Mouse (Mus musculus) heart, postnatal 0 days (tissue): Measurements from ENCODE around the gene Ccdc58. TPM values are rescaled to one million over a fixed set of nuclear protein-coding genes. Genes with fewer than 3 reads are reported as not detected.
A peak's percentile ranks its signal among the peaks of the same experiment; 100 is the strongest.
"Not testable (repeated sequence)": the region's sequence is repeated elsewhere in the genome, so short reads cannot be mapped to it uniquely, and the experiment has no call there.

ENCODE experiments used
- ATAC-seq: fragments of 200-750 bp; cut with Nextera tagmentation; 2 replicates; pipeline ENCODE4 v1.8.0; 2017; ENCODE audit warnings: low read depth, moderate number of reproducible peaks, moderate library complexity; ENCODE audit not compliant: insufficient read depth
- DNase-seq: peaks from one replicate; pipeline ENCODE4 v3.0.0-alpha.2; 2016; ENCODE audit warnings: low spot score
- H3K27ac ChIP-seq: fragments of 300-500 bp; sonication (generic); 2 replicates; pipeline ENCODE4 v1.5.1; 2014; ENCODE audit warnings: low read depth, mild to moderate bottlenecking
- H3K27me3 ChIP-seq: fragments of 300-500 bp; sonication (generic); 2 replicates; pipeline ENCODE4 v1.6.1; 2014; ENCODE audit warnings: low read length, mixed read lengths; ENCODE audit not compliant: control insufficient read depth, insufficient read depth
- H3K36me3 ChIP-seq: fragments of 300-500 bp; sonication (generic); replicated peaks from 2 replicates; pipeline ENCODE4 v1.6.1; 2014; ENCODE audit warnings: low read length, mixed read lengths; ENCODE audit not compliant: control insufficient read depth, insufficient read depth
- H3K4me1 ChIP-seq: fragments of 300-500 bp; sonication (generic); 2 replicates; pipeline ENCODE4 v1.6.1; 2014; ENCODE audit warnings: antibody characterized with exemption; ENCODE audit not compliant: control insufficient read depth, insufficient read depth
- H3K4me2 ChIP-seq: fragments of 300-500 bp; sonication (generic); 2 replicates; pipeline ENCODE4 v1.6.1; 2014; ENCODE audit warnings: low read depth, mild to moderate bottlenecking, low read length, moderate library complexity
- H3K4me3 ChIP-seq: fragments of 300-500 bp; sonication (generic); 2 replicates; pipeline ENCODE4 v1.5.1; 2014; ENCODE audit warnings: low read depth, low read length
- H3K9ac ChIP-seq: fragments of 300-500 bp; sonication (generic); replicated peaks from 2 replicates; pipeline ENCODE4 v1.6.1; 2014; ENCODE audit warnings: low read depth, low read length, mixed read lengths
- H3K9me3 ChIP-seq: fragments of 300-500 bp; sonication (generic); replicated peaks from 2 replicates; pipeline ENCODE4 v1.6.1; 2016; ENCODE audit warnings: low read length; ENCODE audit not compliant: control insufficient read depth
- CTCF ChIP-seq: IDR thresholded peaks from 2 replicates; pipeline ENCODE4 v1.5.1; 2016; ENCODE audit warnings: antibody characterized with exemption, control low read depth, low read depth
- EP300 ChIP-seq: IDR thresholded peaks from 2 replicates; pipeline ENCODE4 v1.6.1; 2016; ENCODE audit warnings: antibody characterized with exemption, low read depth
- WGBS: fragments of 180-500 bp; shearing (Covaris S2); extraction: QIAGEN DNeasy Blood & Tissue Kit; methylation state at CpG from one replicate; pipeline ENCODE4 v1.1.7; 2014; 5-methylcytosine and 5-hydroxymethylcytosine counted together
- polyA plus RNA-seq: library from polyadenylated mRNA; unstranded; fragments of >200 nt; fragmentation: Nextera tagmentation; extraction: Ambion mirVana; gene quantifications from 2 replicates; pipeline ENCODE4 v1.2.1, GENCODE M21; 2015
- total RNA-seq: library from RNA; depleted of rRNA; stranded (reverse); fragments of >200 nt; gene quantifications from 2 replicates; pipeline ENCODE4 v1.2.3, GENCODE M21; 2014; ENCODE audit warnings: low replicate concordance

Ccdc58 gene
- total and polyA plus RNA-seq, 2 experiments from 2014 or later: 20.9 to 79.2 TPM

DNA sequence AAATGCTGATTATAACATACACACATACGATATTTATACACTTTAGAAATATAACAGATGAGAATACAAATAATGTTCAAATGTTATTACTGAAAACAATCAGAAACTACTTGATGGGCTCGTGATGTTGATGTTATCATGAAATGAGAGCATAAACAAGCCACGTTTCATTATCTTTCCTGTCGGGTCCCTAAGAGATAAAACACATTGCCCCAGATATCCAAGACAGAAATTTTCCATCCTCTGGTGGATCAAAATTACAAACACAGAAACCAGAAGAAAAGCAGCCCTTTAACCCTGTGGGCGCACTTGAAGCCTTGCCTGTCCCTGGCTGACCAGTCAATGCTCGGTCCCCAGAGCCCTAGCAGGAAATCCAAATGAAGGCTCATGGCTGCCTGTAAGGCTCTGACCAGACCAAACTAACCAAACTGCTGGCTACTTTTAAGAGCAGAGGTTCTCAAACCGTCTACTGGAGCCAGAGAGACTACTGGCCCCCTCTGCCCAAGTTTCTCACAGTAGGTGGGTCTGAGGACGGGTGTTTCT lies 13.5 kb upstream of the Ccdc58 start:
- Histone ChIP-seq H3K27me3 (no peaks in the 10 kb centered on the region), H3K27ac (peak overlapping the region; percentile 61), H3K4me1 (peaks cover 43% of the 10 kb centered on the region), H3K36me3 (peaks cover 10% of the 10 kb centered on the region; the same call in 1 of the 2 replicates), H3K4me3 (no peak overlapping the region), H3K4me2 (no peak overlapping the region), H3K9me3 (no peaks in the 10 kb centered on the region), H3K9ac (no peak overlapping the region)
- no peak for ATAC-seq
- no peak for DNase-seq
- no peak for TF ChIP-seq EP300
- no peak for TF ChIP-seq CTCF
- 45% methylated on average over 8 of the region's 8 CpGs for WGBS

DNA sequence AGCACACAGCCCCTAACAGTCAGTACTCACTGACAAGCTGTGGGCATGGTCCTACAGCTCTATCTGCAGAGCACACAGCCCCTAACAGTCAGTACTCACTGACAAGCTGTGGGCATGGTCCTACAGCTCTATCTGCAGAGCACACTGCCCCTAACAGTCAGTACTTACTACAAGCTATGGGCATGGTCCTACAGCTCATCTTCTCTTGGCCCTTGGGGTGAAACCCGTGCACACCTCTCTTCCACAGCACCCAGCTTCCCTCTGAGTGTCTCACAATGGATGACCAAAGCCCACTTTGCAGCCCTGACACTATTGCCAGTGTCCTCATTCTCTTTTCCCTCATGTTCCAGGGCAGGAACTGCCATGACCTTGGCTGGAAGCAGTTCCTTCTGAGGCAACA lies 9.0 kb upstream of the Ccdc58 start:
- H3K9ac ChIP-seq: not testable (repeated sequence)
- Histone ChIP-seq H3K4me1 (peaks cover 48% of the 10 kb centered on the region), H3K27ac (peak overlapping the region; percentile 70; the same call in 1 of the 2 replicates)

DNA sequence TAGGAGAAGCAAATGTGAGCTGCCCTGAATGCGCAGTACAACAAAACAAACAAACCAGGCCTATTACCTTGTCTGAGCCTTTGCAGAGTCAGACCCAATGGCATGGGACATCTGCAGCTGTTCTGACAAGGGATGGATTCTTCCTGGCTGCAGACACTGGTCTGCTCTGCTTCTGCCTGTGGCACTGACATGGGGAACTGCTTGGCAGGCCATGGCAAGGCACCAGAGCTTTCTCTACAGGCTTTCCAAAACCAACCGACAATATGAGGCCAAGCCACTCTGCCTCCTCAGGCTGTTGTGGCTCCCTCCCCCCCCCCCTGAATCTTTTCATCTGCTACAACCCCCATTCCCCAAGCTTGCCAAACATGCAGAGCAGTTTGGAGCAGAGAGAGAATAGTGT lies 8.2 kb upstream of the Ccdc58 start:
- DNase-seq: no peak
- H3K9ac ChIP-seq: 0 out of 2 replicates have a peak overlapping the region, but pooled peaks have one; percentile 24
- peak overlapping the region; percentile 70 for H3K27ac ChIP-seq
- WGBS: 58% methylated on average over 2 of the region's 2 CpGs
- no peak overlapping the region for H3K4me2 ChIP-seq
- H3K9me3 ChIP-seq: no peaks in the 10 kb centered on the region
- H3K4me3 ChIP-seq: no peak overlapping the region
- TF ChIP-seq EP300: no peak
- TF ChIP-seq CTCF: no peak
- H3K36me3 ChIP-seq: 0 out of 2 replicates have a peak, but pooled peaks cover 10% of the 10 kb centered on the region
- no peaks in the 10 kb centered on the region for H3K27me3 ChIP-seq
- H3K4me1 ChIP-seq: peaks cover 52% of the 10 kb centered on the region
- ATAC-seq: no peak

More for the DNA sequence above, 9.0 kb upstream of the Ccdc58 start:
- H3K4me2 ChIP-seq, H3K27me3 ChIP-seq, ATAC-seq, H3K9me3 ChIP-seq, DNase-seq, H3K4me3 ChIP-seq: not testable (repeated sequence)
- 82% methylated on average over 1 of the region's 1 CpGs for WGBS
- 0 out of 2 replicates have a peak, but pooled peaks cover 10% of the 10 kb centered on the region for H3K36me3 ChIP-seq

DNA sequence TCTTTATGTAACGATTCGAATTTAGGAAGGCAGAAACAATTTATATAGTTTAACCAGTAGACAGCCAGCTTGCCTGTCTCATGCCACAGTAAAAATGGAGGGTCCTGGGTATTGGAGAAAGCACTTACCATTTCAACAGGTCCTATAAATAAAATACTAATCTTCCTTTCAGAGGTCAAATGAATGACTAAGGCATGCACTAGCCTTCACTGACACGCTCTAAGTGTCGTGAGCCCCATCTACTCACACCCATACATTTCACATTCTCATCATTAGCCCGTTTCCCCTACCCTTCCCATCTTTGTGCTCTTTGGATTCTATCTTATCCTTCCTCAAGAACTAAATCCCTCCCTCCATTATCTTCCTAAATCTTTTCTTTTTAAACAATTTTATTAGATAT lies 6.6 kb upstream of the Ccdc58 start:
- no peaks in the 10 kb centered on the region for H3K9me3 ChIP-seq
- no peak overlapping the region for H3K9ac ChIP-seq
- H3K27ac ChIP-seq: peak overlapping the region; percentile 70
- H3K4me1 ChIP-seq: peaks cover 46% of the 10 kb centered on the region
- DNase-seq (peak; percentile 78), ATAC-seq (peak; percentile 66)
- H3K36me3 ChIP-seq: peaks cover 10% of the 10 kb centered on the region; the same call in 1 of the 2 replicates
- no peaks in the 10 kb centered on the region for H3K27me3 ChIP-seq
- H3K4me3 ChIP-seq: no peak overlapping the region
- no peak overlapping the region for H3K4me2 ChIP-seq
- TF ChIP-seq CTCF: no peak
- no peak for TF ChIP-seq EP300
- WGBS: 29% methylated on average over 5 of the region's 5 CpGs

DNA sequence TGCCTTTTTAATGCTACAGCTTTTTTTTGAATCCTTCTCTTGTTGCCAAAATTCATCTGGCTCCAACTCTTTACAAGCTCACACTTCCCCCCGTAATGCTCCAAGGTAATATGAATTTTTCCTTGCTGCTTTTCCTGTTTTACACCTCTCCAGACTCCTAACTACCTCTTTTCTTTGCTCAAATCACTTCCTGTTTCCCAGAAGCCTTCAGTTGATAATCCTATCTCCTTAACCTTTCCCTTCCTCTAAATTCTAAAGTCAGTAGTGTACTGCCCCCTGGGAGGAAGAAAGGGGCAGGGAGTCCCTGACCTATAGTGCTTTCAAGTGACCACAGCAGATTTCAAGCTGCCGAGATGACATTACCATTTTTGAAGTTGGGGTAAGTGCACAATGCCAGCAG lies 3.8 kb upstream of the Ccdc58 start:
- H3K4me1 ChIP-seq: peaks cover 44% of the 10 kb centered on the region
- H3K27ac ChIP-seq: peak overlapping the region; percentile 10
- no peak overlapping the region for H3K4me2 ChIP-seq
- WGBS: 37% methylated on average over 2 of the region's 2 CpGs
- no peak overlapping the region for H3K4me3 ChIP-seq
- no peak for DNase-seq
- no peak; the same call in 1 of the 2 replicates for TF ChIP-seq CTCF
- TF ChIP-seq EP300: no peak
- no peaks in the 10 kb centered on the region for H3K9me3 ChIP-seq
- ATAC-seq: no peak
- H3K9ac ChIP-seq: 0 out of 2 replicates have a peak overlapping the region, but pooled peaks have one; percentile 19
- no peaks in the 10 kb centered on the region for H3K27me3 ChIP-seq
- no peaks in the 10 kb centered on the region; the same call in 1 of the 2 replicates for H3K36me3 ChIP-seq

DNA sequence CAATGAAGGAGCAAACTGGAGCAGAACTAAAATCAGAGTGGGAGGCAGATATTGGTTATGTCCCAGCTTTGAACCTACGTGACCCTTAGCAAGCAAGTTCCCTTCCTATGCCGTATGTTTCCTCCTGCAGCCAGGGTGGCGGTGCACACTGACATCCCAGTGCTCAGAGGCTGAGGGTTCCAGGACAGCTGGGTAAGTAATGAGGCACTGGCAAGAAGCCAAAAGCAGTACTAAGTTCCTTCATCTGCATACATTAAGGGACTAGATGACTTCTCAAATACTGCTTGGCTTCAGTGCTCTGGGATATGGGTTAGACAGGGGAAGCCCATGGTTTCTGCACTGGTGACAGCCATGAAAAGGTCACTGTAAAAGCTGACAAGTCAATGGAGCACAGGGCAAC lies 3.1 kb upstream of the Ccdc58 start:
- Histone ChIP-seq H3K4me3 (no peak overlapping the region), H3K4me1 (peaks cover 42% of the 10 kb centered on the region), H3K4me2 (peak overlapping the region; percentile 87), H3K27ac (peak overlapping the region; percentile 10), H3K36me3 (no peaks in the 10 kb centered on the region; the same call in 1 of the 2 replicates), H3K9me3 (no peaks in the 10 kb centered on the region), H3K27me3 (no peaks in the 10 kb centered on the region), H3K9ac (no peak overlapping the region; the same call in 1 of the 2 replicates)
- TF ChIP-seq CTCF: no peak
- TF ChIP-seq EP300: no peak
- WGBS: 37% methylated on average over 3 of the region's 3 CpGs
- DNase-seq (no peak), ATAC-seq (no peak)
